In the genomic region with DNA sequence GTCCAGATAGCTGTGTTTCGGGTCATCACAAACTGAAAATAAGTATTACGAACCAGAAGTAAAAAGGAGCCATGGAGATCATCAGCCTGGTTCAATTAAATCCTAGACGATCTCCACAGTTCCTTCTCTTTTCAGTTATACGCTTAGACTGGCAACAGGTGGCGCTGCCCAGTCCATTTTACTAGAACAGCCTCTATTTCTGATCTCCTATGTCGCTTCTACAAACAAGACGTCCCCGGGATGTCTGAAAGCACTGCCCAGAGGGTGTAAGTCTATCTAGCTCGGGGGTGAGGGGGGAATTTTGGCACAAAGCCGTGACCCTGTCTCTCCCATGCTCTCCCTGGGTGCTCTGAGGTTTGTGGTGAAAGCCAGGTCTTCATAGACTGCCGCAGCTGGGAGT, we compare ENCODE assay signal across 8 mouse cellular contexts. TPM values are rescaled to one million over a fixed set of nuclear protein-coding genes. Genes with fewer than 3 reads are reported as not detected.
A peak's percentile ranks its signal among the peaks of the same experiment; 100 is the strongest.
DNase-seq lines count a peak whose midpoint lies in the region; ATAC-seq lines count a peak whose summit lies in the region.

No protein-coding gene starts in this region.

- peak overlapping the region; percentile 56 for H3K4me2 ChIP-seq in limb, embryonic 12.5 days
- peak overlapping the region; percentile 44 for H3K4me2 ChIP-seq in midbrain, embryonic 14.5 days (ENCODE audit: low read length)

- H3K9me3 ChIP-seq in limb, embryonic 12.5 days: peaks cover 3% of the 10 kb centered on the region; the same call in 1 of the 2 replicates
- H3K9me3 ChIP-seq in midbrain, embryonic 14.5 days (ENCODE audit: control insufficient read depth, low read length): no peaks in the 10 kb centered on the region

- WGBS in limb, embryonic 12.5 days: 22% methylated on average over 11 of the region's 11 CpGs
- 19% methylated on average over 11 of the region's 11 CpGs for WGBS in midbrain, embryonic 14.5 days

- H3K27me3 ChIP-seq in limb, embryonic 12.5 days: no peaks in the 10 kb centered on the region
- H3K27me3 ChIP-seq in midbrain, embryonic 14.5 days (ENCODE audit: control insufficient read depth, insufficient read depth, low read length): no peaks in the 10 kb centered on the region
- H3K27me3 ChIP-seq in splenic B cell, adult 2 months (ENCODE audit: control insufficient read depth, insufficient read depth, low read length, poor library complexity, severe bottlenecking): no peaks in the 10 kb centered on the region

- no peak for ATAC-seq in limb, embryonic 12.5 days (ENCODE audit: insufficient number of reproducible peaks, insufficient read depth, low FRiP score, low TSS enrichment, low read depth)
- ATAC-seq in midbrain, embryonic 14.5 days (ENCODE audit: low FRiP score, low TSS enrichment): no peak

- H3K4me1 ChIP-seq in limb, embryonic 12.5 days (replicated peaks): peaks cover 17% of the 10 kb centered on the region
- 0 out of 2 replicates have a peak, but pooled peaks cover 3% of the 10 kb centered on the region for H3K4me1 ChIP-seq in midbrain, embryonic 14.5 days (ENCODE audit: control insufficient read depth, insufficient read depth, low read length)

- peak overlapping the region; percentile 29 for H3K4me3 ChIP-seq in limb, embryonic 12.5 days (replicated peaks)
- H3K4me3 ChIP-seq in midbrain, embryonic 14.5 days (replicated peaks; ENCODE audit: low read depth, low read length): 0 out of 2 replicates have a peak overlapping the region, but pooled peaks have one; percentile 10

- peak; percentile 44 for DNase-seq in ovary, adult 18-20 months (ENCODE audit: low spot score)
- DNase-seq in ovary, postnatal 10 days (ENCODE audit: low spot score): no peak
- peak; percentile 84 for DNase-seq in embryo, embryonic 10 days (ENCODE audit: low spot score)
- peak; percentile 77 to 87 for DNase-seq in heart, adult 18-20 months
- DNase-seq in kidney, adult 11 months: peak; percentile 60
- DNase-seq in midbrain, embryonic 14.5 days: peak; percentile 83
- peak; percentile 55 for DNase-seq in splenic B cell, adult 2 months (ENCODE audit: low read depth, low spot score)

- H3K36me3 ChIP-seq in limb, embryonic 12.5 days: no peaks in the 10 kb centered on the region
- no peaks in the 10 kb centered on the region for H3K36me3 ChIP-seq in midbrain, embryonic 14.5 days (ENCODE audit: control insufficient read depth, insufficient read depth, low read length)
- no peaks in the 10 kb centered on the region for H3K36me3 ChIP-seq in splenic B cell, adult 2 months (ENCODE audit: control insufficient read depth, insufficient read depth, low read length, poor library complexity, severe bottlenecking)

- no peak overlapping the region for H3K27ac ChIP-seq in limb, embryonic 12.5 days
- H3K27ac ChIP-seq in midbrain, embryonic 14.5 days (replicated peaks; ENCODE audit: low read depth, low read length): no peak overlapping the region

- no peak overlapping the region for H3K9ac ChIP-seq in limb, embryonic 12.5 days (replicated peaks)
- no peak overlapping the region for H3K9ac ChIP-seq in midbrain, embryonic 14.5 days (replicated peaks; ENCODE audit: low read length)

RNA-seq across cellular contexts. Expression of a gene that starts 37.8 kb away (rescaled TPM):
- 10 to 100 TPM; 83.9 to 93.0 TPM for total RNA-seq in heart, adult 18-20 months (2021)
- 85.8 and 113 TPM in 2 replicates for polyA plus RNA-seq in limb, embryonic 12.5 days (2016; fragmentation: Nextera tagmentation; extraction: Ambion mirVana)
- 89.7 and 107 TPM in 2 replicates for polyA plus RNA-seq in midbrain, embryonic 14.5 days (2014; fragmentation: Nextera tagmentation; extraction: Ambion mirVana)

RNA-seq across cellular contexts. Expression of a gene that starts 41.3 kb away (rescaled TPM):
- 1 to 10 TPM; 7.0 to 7.2 TPM for total RNA-seq in heart, adult 18-20 months (2021)
- 0.16 TPM in 1 of 2 replicates, not detected in the other for polyA plus RNA-seq in limb, embryonic 12.5 days (2016; fragmentation: Nextera tagmentation; extraction: Ambion mirVana)
- polyA plus RNA-seq in midbrain, embryonic 14.5 days (2014; fragmentation: Nextera tagmentation; extraction: Ambion mirVana): 0.77 and 2.6 TPM in 2 replicates
